Mouse (Mus musculus) stomach, postnatal 0 days (tissue): ENCODE data around the gene Ankrd40. TPM values are rescaled to one million over a fixed set of nuclear protein-coding genes. Genes with fewer than 3 reads are reported as not detected.

Experiments
- ATAC-seq: fragments of 200-750 bp; cut with Nextera tagmentation; 2 replicates; pipeline ENCODE4 v1.8.0; 2017; ENCODE audit not compliant: low FRiP score, low TSS enrichment
- DNase-seq: peaks from one replicate; pipeline ENCODE4 v3.0.0-alpha.2; 2016; ENCODE audit warnings: low spot score
- H3K27ac ChIP-seq: fragments of 300-500 bp; sonication (generic); replicated peaks from 2 replicates; pipeline ENCODE4 v1.5.1; 2014; ENCODE audit warnings: mild to moderate bottlenecking, control low read depth
- H3K27me3 ChIP-seq: fragments of 300-500 bp; sonication (generic); 2 replicates; pipeline ENCODE4 v1.6.1; 2014; ENCODE audit warnings: low read length; ENCODE audit not compliant: control insufficient read depth, insufficient read depth
- H3K36me3 ChIP-seq: fragments of 300-500 bp; sonication (generic); 2 replicates; pipeline ENCODE4 v1.6.1; 2014; ENCODE audit warnings: low read length, mixed read lengths; ENCODE audit not compliant: control insufficient read depth, insufficient read depth
- H3K4me1 ChIP-seq: fragments of 300-500 bp; sonication (generic); replicated peaks from 2 replicates; pipeline ENCODE4 v1.6.1; 2014; ENCODE audit warnings: antibody characterized with exemption; ENCODE audit not compliant: control insufficient read depth, insufficient read depth
- H3K4me2 ChIP-seq: fragments of 300-500 bp; sonication (generic); replicated peaks from 2 replicates; pipeline ENCODE4 v1.6.1; 2014; ENCODE audit warnings: low read depth, mild to moderate bottlenecking, control low read depth, moderate library complexity
- H3K4me3 ChIP-seq: fragments of 300-500 bp; sonication (generic); 2 replicates; pipeline ENCODE4 v1.5.1; 2014; ENCODE audit warnings: low read depth, low read length, control low read depth
- H3K9ac ChIP-seq: fragments of 300-500 bp; sonication (generic); 2 replicates; pipeline ENCODE4 v1.6.1; 2014; ENCODE audit warnings: mild to moderate bottlenecking, low read length, control low read depth, mixed read lengths
- H3K9me3 ChIP-seq: fragments of 300-500 bp; sonication (generic); 2 replicates; pipeline ENCODE4 v1.6.1; 2016; ENCODE audit warnings: low read length; ENCODE audit not compliant: control insufficient read depth
- CTCF ChIP-seq: IDR thresholded peaks from 2 replicates; pipeline ENCODE4 v1.5.1; 2016; ENCODE audit warnings: antibody characterized with exemption, low read depth, mild to moderate bottlenecking, moderate library complexity
- EP300 ChIP-seq: optimal IDR thresholded peaks from 2 replicates; pipeline ENCODE3; 2016; ENCODE audit warnings: antibody characterized with exemption
- WGBS: fragments of 180-500 bp; shearing (Covaris S2); extraction: QIAGEN DNeasy Blood & Tissue Kit; methylation state at CpG from one replicate; pipeline ENCODE4 v1.1.7; 2014; 5-methylcytosine and 5-hydroxymethylcytosine counted together
- polyA plus RNA-seq: library from polyadenylated mRNA; unstranded; fragments of >200 nt; fragmentation: Nextera tagmentation; extraction: Ambion mirVana; gene quantifications from 2 replicates; pipeline ENCODE4 v1.2.1, GENCODE M21; 2015

Ankrd40 gene
- polyA plus RNA-seq: 14.8 and 15.6 TPM in 2 replicates

DNA sequence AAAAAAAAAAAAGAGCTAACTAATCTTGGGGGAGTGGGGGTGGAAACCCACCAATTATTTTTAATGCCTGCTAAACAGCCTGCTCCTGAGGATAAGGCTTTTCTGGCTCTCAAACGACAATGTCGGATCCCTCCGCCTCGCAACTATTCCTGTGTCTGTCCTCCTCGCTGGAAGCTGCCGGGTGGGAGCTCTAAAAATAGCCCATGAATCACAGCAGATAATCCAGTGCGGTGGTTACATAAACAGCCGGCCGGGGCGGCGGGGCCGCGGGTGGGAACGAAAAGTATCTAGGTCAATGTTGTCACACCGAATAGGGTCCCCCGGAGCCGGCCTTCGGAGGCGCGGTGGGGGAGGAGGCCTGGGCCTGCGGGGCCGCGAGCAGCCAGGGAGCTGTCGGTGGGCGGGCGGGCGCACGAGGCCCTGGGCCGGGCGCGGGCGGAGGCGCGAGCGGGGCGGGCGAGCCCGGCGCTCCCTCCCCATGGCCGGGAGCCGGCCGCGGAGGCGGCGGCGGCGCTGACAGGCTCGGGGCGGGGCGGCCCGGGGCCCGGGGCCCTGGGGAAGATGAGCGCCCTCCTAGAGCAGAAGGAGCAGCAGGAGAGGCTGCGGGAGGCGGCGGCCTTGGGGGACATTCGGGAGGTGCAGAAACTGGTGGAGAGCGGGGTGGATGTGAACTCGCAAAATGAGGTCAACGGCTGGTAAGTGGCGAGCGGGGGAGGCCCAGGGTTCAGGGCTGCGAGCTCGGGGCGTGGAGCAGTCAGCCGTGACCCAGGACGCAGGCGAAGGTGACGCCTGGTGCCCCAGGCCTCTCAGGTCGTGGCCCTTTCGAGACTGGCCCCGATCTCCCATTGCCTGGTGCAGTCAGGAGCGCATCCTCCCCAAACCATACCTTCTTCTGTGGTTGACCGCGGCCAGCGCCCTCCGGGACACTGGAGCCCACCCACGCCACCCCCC lies at the start of gene Ankrd40:
TSS of gene Ankrd40 (plus strand) at position 309 of the 951 bp plus-strand sequence.
- Histone ChIP-seq H3K4me1 (peaks cover 4% of the 10 kb centered on the region; the same call in 1 of the 2 replicates), H3K27me3 (no peaks in the 10 kb centered on the region), H3K4me2 (peak within 1 kb of the TSS; percentile 80), H3K36me3 (no peaks in the 10 kb centered on the region), H3K27ac (peak within 1 kb of the TSS; percentile 99), H3K9me3 (no peaks in the 10 kb centered on the region), H3K9ac (peak within 1 kb of the TSS; percentile 95), H3K4me3 (peak within 1 kb of the TSS; percentile 68)
- peak; percentile 94 for DNase-seq
- peak; percentile 90 for ATAC-seq
- TF ChIP-seq CTCF (0 out of 2 replicates have a peak, but pooled peaks have one; percentile 1), EP300 (peak; percentile 92)
- under 1% methylated on average over 62 of the region's 78 CpGs for WGBS

DNA sequence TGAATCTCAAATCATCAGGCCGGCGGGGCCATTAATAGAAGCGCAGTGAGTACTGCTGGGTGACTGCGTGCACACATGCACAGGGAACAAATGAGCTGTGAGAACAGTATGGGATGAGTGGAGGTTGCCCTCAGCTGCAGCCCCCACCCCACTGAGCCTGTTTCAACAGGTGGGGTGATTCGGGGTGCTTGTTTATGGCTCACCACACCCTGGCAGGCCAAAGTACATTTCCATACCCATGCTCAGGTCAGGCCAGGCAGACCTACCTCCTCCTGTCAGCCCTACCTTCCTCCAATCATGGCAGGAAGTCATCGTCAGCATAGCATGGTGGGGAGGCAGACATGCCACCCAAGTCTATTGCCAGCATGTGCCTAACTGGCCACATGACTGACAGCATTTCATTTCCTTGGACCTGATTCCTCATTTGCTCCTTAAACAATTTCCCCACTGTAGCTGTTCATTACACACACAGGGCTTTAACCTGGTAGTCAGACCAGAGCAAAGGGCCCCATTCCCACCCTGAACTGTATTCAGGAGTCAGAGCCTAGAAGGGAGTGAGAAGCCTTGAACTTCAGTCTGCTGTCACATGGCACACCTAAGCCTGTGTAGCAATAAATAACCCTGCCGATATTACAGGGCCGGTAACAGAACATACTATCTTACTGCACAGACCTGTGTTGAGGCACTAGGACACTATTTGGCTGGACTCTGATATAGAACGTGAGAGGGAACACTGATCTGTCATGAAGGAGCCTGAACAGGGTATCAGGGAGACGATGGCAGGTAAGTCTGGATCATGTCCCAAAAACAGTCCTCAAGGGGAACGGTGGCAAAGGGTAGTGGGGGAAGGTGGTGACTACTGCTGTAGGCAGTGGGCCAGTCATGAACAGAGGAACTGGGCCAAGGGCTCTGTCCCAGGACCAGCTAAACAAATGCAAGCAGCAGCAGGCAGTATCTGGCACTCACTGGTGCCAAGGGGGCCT lies 46.3 kb upstream of the Ankrd40 start, which contains the start of gene Gm21885:
TSS of gene Gm21885 (plus strand) at position 675 of the 983 bp plus-strand sequence.
- DNase-seq (peak; percentile 66), ATAC-seq (peak; percentile 67)
- 63% methylated on average over 11 of the region's 11 CpGs for WGBS
- H3K9me3 ChIP-seq: no peaks in the 10 kb centered on the region
- no peaks in the 10 kb centered on the region for H3K4me1 ChIP-seq
- H3K4me2 ChIP-seq: no peak within 1 kb of the TSS
- no peak within 1 kb of the TSS; the same call in 1 of the 2 replicates for H3K9ac ChIP-seq
- TF ChIP-seq EP300 (no peak), CTCF (no peak)
- no peak within 1 kb of the TSS for H3K4me3 ChIP-seq
- no peaks in the 10 kb centered on the region; the same call in 1 of the 2 replicates for H3K36me3 ChIP-seq
- no peaks in the 10 kb centered on the region for H3K27me3 ChIP-seq
- no peak within 1 kb of the TSS for H3K27ac ChIP-seq

DNA sequence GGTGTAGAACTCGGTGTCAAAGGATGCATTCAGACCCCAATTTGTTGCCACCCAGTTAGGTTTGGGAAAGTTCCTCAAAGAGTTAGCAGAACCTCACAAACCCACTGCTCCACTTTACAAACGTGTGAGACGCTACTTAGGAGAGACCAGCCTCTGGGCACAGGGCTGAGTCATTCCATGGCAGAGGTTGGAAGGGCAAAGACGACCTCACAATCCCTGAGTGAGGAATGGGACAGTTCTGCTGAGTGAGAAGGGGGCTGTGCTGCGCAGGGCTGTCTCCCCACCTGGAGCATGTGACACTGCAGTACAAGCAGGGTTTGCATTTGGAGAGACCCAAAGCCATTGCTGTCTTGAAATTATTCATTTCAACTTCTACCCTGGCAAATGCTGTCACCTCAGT lies 45.5 kb upstream of the Ankrd40 start:
- Histone ChIP-seq H3K9me3 (no peaks in the 10 kb centered on the region), H3K4me1 (no peaks in the 10 kb centered on the region), H3K4me3 (no peak overlapping the region), H3K36me3 (no peaks in the 10 kb centered on the region; the same call in 1 of the 2 replicates), H3K27ac (no peak overlapping the region), H3K9ac (no peak overlapping the region), H3K4me2 (no peak overlapping the region), H3K27me3 (no peaks in the 10 kb centered on the region)
- DNase-seq (no peak), ATAC-seq (no peak)
- WGBS: 54% methylated on average over 5 of the region's 5 CpGs
- TF ChIP-seq EP300 (no peak), CTCF (no peak)

DNA sequence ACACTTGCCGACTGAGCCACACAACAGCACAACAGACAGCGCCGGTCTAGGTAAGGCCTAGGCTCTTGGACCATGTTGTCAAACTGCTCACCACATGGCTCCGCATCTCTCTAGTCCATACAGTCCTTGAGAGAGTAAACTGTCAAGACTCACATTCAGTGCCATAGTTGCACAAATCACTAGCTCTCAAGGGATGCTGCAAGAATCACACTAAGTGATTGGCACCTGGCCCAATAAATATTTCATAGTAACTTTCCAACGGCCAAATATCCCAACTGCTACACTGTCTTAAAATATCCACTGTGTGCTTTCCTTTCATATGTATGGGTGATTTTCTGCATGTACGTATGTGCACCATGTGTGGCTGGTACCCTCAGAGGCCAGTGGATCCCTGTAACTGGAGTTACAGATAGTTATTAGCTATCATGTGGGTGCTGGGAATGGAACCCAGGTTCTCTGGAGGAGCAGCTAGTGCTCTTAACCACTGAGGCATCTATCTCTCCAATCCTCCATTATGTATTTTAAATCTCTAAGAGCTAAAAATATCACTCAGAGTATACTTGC lies 44.2 kb upstream of the Ankrd40 start:
- no peak overlapping the region for H3K27ac ChIP-seq
- WGBS: 89% methylated on average over 6 of the region's 6 CpGs

DNA sequence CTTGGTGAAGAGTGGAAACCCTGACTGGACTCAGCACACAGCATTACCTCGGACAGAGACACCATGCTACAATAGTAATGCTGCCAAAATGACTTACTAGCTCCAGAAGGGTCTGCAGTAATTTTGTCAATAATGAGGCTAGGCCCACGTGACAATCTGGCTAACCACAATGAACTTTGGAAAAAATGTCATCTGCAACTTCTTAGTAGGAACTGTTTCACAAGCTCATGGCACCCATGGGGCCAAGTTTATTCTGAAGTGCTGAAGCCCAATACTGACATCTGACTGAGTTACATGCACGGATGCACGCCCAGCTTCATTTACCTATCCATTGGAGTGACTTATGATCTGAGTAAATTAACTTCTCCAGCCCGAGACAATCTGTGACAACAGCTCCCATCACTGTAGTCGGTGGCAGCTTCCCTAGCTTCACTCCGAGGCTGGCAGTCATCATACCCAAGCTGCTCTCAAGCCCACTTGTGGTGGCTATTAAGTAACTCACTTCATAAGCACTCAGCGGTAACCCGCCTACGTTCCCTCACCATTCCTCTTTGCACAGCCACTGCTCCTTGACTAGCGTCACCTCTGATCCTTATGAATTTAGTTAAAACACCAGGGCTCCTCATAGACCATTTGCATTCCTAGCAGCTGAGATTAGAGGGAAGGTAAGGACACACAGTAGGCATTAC lies 41.8 kb upstream of the Ankrd40 start:
- Histone ChIP-seq H3K4me2 (no peak overlapping the region), H3K9me3 (no peaks in the 10 kb centered on the region), H3K9ac (no peak overlapping the region), H3K27ac (no peak overlapping the region), H3K4me3 (no peak overlapping the region), H3K27me3 (no peaks in the 10 kb centered on the region), H3K36me3 (peaks cover 10% of the 10 kb centered on the region), H3K4me1 (no peaks in the 10 kb centered on the region)
- ATAC-seq: no peak
- TF ChIP-seq CTCF: no peak
- no peak for TF ChIP-seq EP300
- WGBS: 90% methylated on average over 11 of the region's 11 CpGs
- no peak for DNase-seq

More for the DNA sequence above, 44.2 kb upstream of the Ankrd40 start:
- ATAC-seq (no peak), DNase-seq (no peak)
- no peak overlapping the region for H3K4me2 ChIP-seq
- no peaks in the 10 kb centered on the region; the same call in 1 of the 2 replicates for H3K36me3 ChIP-seq
- no peak overlapping the region for H3K4me3 ChIP-seq
- no peak for TF ChIP-seq CTCF
- TF ChIP-seq EP300: no peak
- no peaks in the 10 kb centered on the region for H3K9me3 ChIP-seq
- H3K27me3 ChIP-seq: no peaks in the 10 kb centered on the region
- H3K9ac ChIP-seq: no peak overlapping the region
- no peaks in the 10 kb centered on the region for H3K4me1 ChIP-seq
